Mouse (Mus musculus) lung, postnatal 0 days (tissue): ENCODE measurements around the gene Atp5h.

Source experiments
- CTCF ChIP-seq: IDR thresholded peaks from 2 replicates; pipeline ENCODE4 v1.5.1; 2016; ENCODE audit warnings: antibody characterized with exemption, mild to moderate bottlenecking
- EP300 ChIP-seq: IDR thresholded peaks from 2 replicates; pipeline ENCODE4 v1.6.1; 2016; ENCODE audit warnings: antibody characterized with exemption, mild to moderate bottlenecking, control low read depth

DNA sequence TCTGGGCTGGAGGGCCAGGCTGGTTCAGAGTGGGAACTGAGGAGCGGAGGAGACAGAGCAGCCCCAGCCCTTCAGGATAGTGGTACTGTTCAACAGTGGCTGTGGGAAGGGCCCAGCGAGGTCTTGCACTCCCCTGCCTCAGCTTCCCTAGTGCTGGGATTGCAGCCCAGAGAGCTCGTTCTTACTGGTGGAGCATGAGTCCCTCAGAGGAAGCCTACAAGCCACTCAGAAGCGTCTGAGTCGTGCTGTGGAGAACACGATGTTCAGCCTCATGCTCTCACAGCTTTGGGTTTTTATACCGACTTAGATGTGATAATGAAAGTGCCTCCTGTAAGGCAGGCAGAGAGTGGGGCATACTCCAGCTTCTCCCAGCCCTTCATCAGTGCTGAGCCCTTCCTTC lies 4.9 kb upstream of the Atp5h start:
- TF ChIP-seq EP300 (no peak), CTCF (no peak)
